Mouse (Mus musculus) CH12.LX (cell line): ENCODE measurements around the gene Olfr680-ps1. TPM values are rescaled to one million over a fixed set of nuclear protein-coding genes. Genes with fewer than 3 reads are reported as not detected.

Source experiments
- DNase-seq: peaks from one replicate; pipeline ENCODE4 v3.0.0-alpha.2; 2013; ENCODE audit errors: extremely low read depth
- H3K27ac ChIP-seq: 2 replicates; pipeline ENCODE4 v1.5.1; 2012; ENCODE audit warnings: low read depth, mild to moderate bottlenecking, control low read depth, moderate library complexity; ENCODE audit not compliant: insufficient read depth
- H3K27me3 ChIP-seq: replicated peaks from 2 replicates; pipeline ENCODE3; 2012; ENCODE audit warnings: inconsistent platforms
- H3K36me3 ChIP-seq, 2 experiments: replicated peaks in 1 of 2; 2 replicates each; pipeline versions ENCODE3 to v1.6.1; 2012; ENCODE audit warnings: inconsistent platforms in 1 of 2, low read length in 1 of 2, mild to moderate bottlenecking in 1 of 2, mixed read lengths in 1 of 2, moderate library complexity in 1 of 2; ENCODE audit not compliant: control insufficient read depth in 1 of 2, insufficient read depth in 1 of 2
- H3K4me1 ChIP-seq, 2 experiments: 2 replicates each; pipeline ENCODE4 v1.6.1; 2012; ENCODE audit warnings: inconsistent platforms in 1 of 2, moderate library complexity in 1 of 2; ENCODE audit not compliant: insufficient read depth in 2 of 2, control insufficient read depth in 1 of 2
- H3K4me2 ChIP-seq: 2 replicates; pipeline ENCODE4 v1.6.1; 2012; ENCODE audit warnings: low read depth, mild to moderate bottlenecking, control low read depth; ENCODE audit not compliant: poor library complexity, insufficient read depth, severe bottlenecking
- H3K4me3 ChIP-seq, 3 experiments: fragments of 150-350 bp in 1 of 3; sonication (generic) in 1 of 3; replicated peaks in 1 of 3; 2 replicates each; pipeline versions ENCODE3 to v1.5.1; 2011 to 2012; ENCODE audit warnings: low read depth in 2 of 3, low read length in 2 of 3, mild to moderate bottlenecking in 2 of 3, moderate library complexity in 2 of 3, control low read depth in 1 of 3, improper control_type of control experiment in 1 of 3, inconsistent platforms in 1 of 3, mixed read lengths in 1 of 3; ENCODE audit not compliant: poor library complexity in 1 of 3
- H3K79me2 ChIP-seq: replicated peaks from 2 replicates; pipeline ENCODE4 v1.6.1; 2012; ENCODE audit warnings: mild to moderate bottlenecking, moderate library complexity; ENCODE audit not compliant: control insufficient read depth, poor library complexity, insufficient read depth, severe bottlenecking; ENCODE audit errors: extremely low read depth
- H3K9ac ChIP-seq: 2 replicates; pipeline ENCODE4 v1.6.1; 2012; ENCODE audit warnings: low read depth, mild to moderate bottlenecking, control low read depth, moderate library complexity; ENCODE audit not compliant: insufficient read depth
- H3K9me3 ChIP-seq: replicated peaks from 2 replicates; pipeline ENCODE3; 2012; ENCODE audit warnings: low read length, inconsistent platforms, mixed read lengths
- CTCF ChIP-seq, 2 experiments: IDR thresholded peaks in 1 of 2; conservative IDR thresholded peaks in 1 of 2; 2 replicates each; pipeline ENCODE4 v1.5.1; 2011 to 2012; ENCODE audit warnings: low read depth in 2 of 2, low read length in 2 of 2, improper control_type of control experiment in 1 of 2, inconsistent platforms in 1 of 2, mild to moderate bottlenecking in 1 of 2, moderate library complexity in 1 of 2
- JUN ChIP-seq: IDR thresholded peaks from 2 replicates; pipeline ENCODE4 v1.6.1; 2011; ENCODE audit warnings: low read depth, mild to moderate bottlenecking, low read length, improper control_type of control experiment, moderate library complexity; ENCODE audit not compliant: insufficient read depth
- RAD21 ChIP-seq: IDR thresholded peaks from 2 replicates; pipeline ENCODE4 v1.6.1; 2011; ENCODE audit warnings: low read depth, mild to moderate bottlenecking, low read length, improper control_type of control experiment, moderate library complexity
- SMC3 ChIP-seq: IDR thresholded peaks from 2 replicates; pipeline ENCODE4 v1.6.1; 2011; ENCODE audit warnings: low read depth, low read length, improper control_type of control experiment
- dilution Hi-C: fragments of 300-500 bp; cut with MboI; formaldehyde crosslinking; loops from 2 replicates; pipeline ENCODE4 v1.14.3; 2020; ENCODE audit warnings: low sequenced_read_pairs; ENCODE audit not compliant: extremely low pct_unique_long_range_greater_than_20kb, extremely low pct_ligation_motif_present
- in situ Hi-C: fragments of 300-500 bp; cut with MboI; formaldehyde crosslinking; loops from 3 replicates; pipeline ENCODE4 v1.14.3; 2019; ENCODE audit warnings: low sequenced_read_pairs, low pct_ligation_motif_present, low pct_unique_long_range_greater_than_20kb, mixed read lengths
- polyA plus RNA-seq: library from polyadenylated mRNA; unstranded; fragments of >175 nt; gene quantifications from 2 replicates; pipeline ENCODE4 v1.2.1, GENCODE M21; 2012; ENCODE audit warnings: low read depth; ENCODE audit not compliant: insufficient read length
- total RNA-seq, 2 experiments: library from RNA; depleted of rRNA; stranded (reverse); fragments of 300-350 nt in 1 of 2; fragments of >200 nt in 1 of 2; gene quantifications; 2 replicates each; pipeline ENCODE4 v1.2.3; 2012 to 2014

Olfr680-ps1 gene
- total and polyA plus RNA-seq, 3 experiments, result not detected

DNA sequence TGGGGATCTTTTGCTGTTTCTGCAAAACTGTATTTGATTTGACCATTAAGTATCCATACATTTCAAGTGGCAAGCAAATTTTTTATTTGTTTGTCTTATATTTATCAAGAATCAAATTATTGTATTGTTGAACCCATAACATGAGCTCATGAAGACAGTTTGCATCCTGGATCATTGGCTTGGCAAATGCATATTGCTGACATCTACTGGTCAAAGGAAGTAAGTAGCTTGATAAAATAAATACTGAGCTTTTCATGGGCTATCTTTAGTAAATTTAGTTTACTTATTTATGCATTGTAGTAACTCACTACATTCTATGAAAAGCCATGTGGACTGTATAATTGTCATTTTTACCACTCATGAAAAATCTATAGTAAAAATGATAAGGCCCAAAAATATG, 33.7 kb downstream of the Olfr680-ps1 start:
- H3K4me1 ChIP-seq, result peaks cover 0 to 3% of the 10 kb centered on the region in 2 experiments; a peak in 1 of 4 replicates
- H3K79me2 ChIP-seq, result no peaks in the 10 kb centered on the region
- H3K36me3 ChIP-seq, result no peaks in the 10 kb centered on the region
- DNase-seq, result no peak
- no peak for TF ChIP-seq JUN
- peak; percentile 6; the same call in 1 of the 2 replicates for TF ChIP-seq SMC3
- peak; percentile 2; the same call in 1 of the 2 replicates for TF ChIP-seq RAD21
- peak in 1 of 2 experiments; percentile 37; a peak in 2 of 4 replicates for TF ChIP-seq CTCF (conservative IDR thresholded peaks at IDR 0.05 in 1 of 2, IDR thresholded peaks at IDR 0.05 in 1 of 2; ENCODE audit: low read depth in 2 of 2, low read length in 2 of 2)
- H3K4me2 ChIP-seq, result no peak overlapping the region
- H3K4me3 ChIP-seq, result no peak overlapping the region
- H3K27me3 ChIP-seq, result no peaks in the 10 kb centered on the region
- in situ Hi-C loops (no loop called here), dilution Hi-C loops (no loop called here)
- no peak overlapping the region for H3K9ac ChIP-seq
- no peaks in the 10 kb centered on the region for H3K9me3 ChIP-seq
- H3K27ac ChIP-seq, result no peak overlapping the region

Other genes starting within 250 kb of the Olfr680-ps1 start
Only the 20 nearest of the 23 such genes appear.
- gene Olfr665, start 214.8 kb downstream of the Olfr680-ps1 start, total RNA-seq (2012; rRNA removed), result not detected in 2 replicates
- gene Olfr665, start 214.8 kb downstream of the Olfr680-ps1 start, total RNA-seq (2014; rRNA removed), result not detected in 2 replicates
- gene Olfr665, start 214.8 kb downstream of the Olfr680-ps1 start, polyA plus RNA-seq, result not detected in 2 replicates
- gene Olfr666, start 196.9 kb downstream of the Olfr680-ps1 start, total RNA-seq (2012; rRNA removed), result not detected in 2 replicates
- gene Olfr666, start 196.9 kb downstream of the Olfr680-ps1 start, total RNA-seq (2014; rRNA removed), result not detected in 2 replicates
- gene Olfr666, start 196.9 kb downstream of the Olfr680-ps1 start, polyA plus RNA-seq, result not detected in 2 replicates
- not detected in 2 replicates for gene Olfr667, start 171.3 kb downstream of the Olfr680-ps1 start, total RNA-seq (2012; rRNA removed)
- not detected in 2 replicates for gene Olfr667, start 171.3 kb downstream of the Olfr680-ps1 start, total RNA-seq (2014; rRNA removed)
- not detected in 2 replicates for gene Olfr667, start 171.3 kb downstream of the Olfr680-ps1 start, polyA plus RNA-seq
- gene Olfr668, start 164.8 kb downstream of the Olfr680-ps1 start, total RNA-seq (2012; rRNA removed), result not detected in 2 replicates
- gene Olfr668, start 164.8 kb downstream of the Olfr680-ps1 start, total RNA-seq (2014; rRNA removed), result not detected in 2 replicates
- gene Olfr668, start 164.8 kb downstream of the Olfr680-ps1 start, polyA plus RNA-seq, result not detected in 2 replicates
- not detected in 2 replicates for gene Olfr669, start 158.6 kb downstream of the Olfr680-ps1 start, total RNA-seq (2012; rRNA removed)
- gene Olfr669, start 158.6 kb downstream of the Olfr680-ps1 start, total RNA-seq (2014; rRNA removed), result not detected in 2 replicates
- not detected in 2 replicates for gene Olfr669, start 158.6 kb downstream of the Olfr680-ps1 start, polyA plus RNA-seq
- not detected in 2 replicates for gene Olfr670, start 130.2 kb downstream of the Olfr680-ps1 start, total RNA-seq (2012; rRNA removed)
- gene Olfr670, start 130.2 kb downstream of the Olfr680-ps1 start, total RNA-seq (2014; rRNA removed), result not detected in 2 replicates
- gene Olfr670, start 130.2 kb downstream of the Olfr680-ps1 start, polyA plus RNA-seq, result not detected in 2 replicates
- not detected in 2 replicates for gene Olfr671, start 113.7 kb downstream of the Olfr680-ps1 start, total RNA-seq (2012; rRNA removed)
- not detected in 2 replicates for gene Olfr671, start 113.7 kb downstream of the Olfr680-ps1 start, total RNA-seq (2014; rRNA removed)
- gene Olfr671, start 113.7 kb downstream of the Olfr680-ps1 start, polyA plus RNA-seq, result not detected in 2 replicates
- not detected in 2 replicates for gene Olfr672, start 90.8 kb downstream of the Olfr680-ps1 start, total RNA-seq (2012; rRNA removed)
- not detected in 2 replicates for gene Olfr672, start 90.8 kb downstream of the Olfr680-ps1 start, total RNA-seq (2014; rRNA removed)
- gene Olfr672, start 90.8 kb downstream of the Olfr680-ps1 start, polyA plus RNA-seq, result not detected in 2 replicates
- not detected in 2 replicates for gene Olfr675, start 64.4 kb downstream of the Olfr680-ps1 start, total RNA-seq (2012; rRNA removed)
- not detected in 2 replicates for gene Olfr675, start 64.4 kb downstream of the Olfr680-ps1 start, total RNA-seq (2014; rRNA removed)
- gene Olfr675, start 64.4 kb downstream of the Olfr680-ps1 start, polyA plus RNA-seq, result not detected in 2 replicates
- not detected in 2 replicates for gene Olfr676, start 60.1 kb downstream of the Olfr680-ps1 start, total RNA-seq (2012; rRNA removed)
- not detected in 2 replicates for gene Olfr676, start 60.1 kb downstream of the Olfr680-ps1 start, total RNA-seq (2014; rRNA removed)
- not detected in 2 replicates for gene Olfr676, start 60.1 kb downstream of the Olfr680-ps1 start, polyA plus RNA-seq
- not detected in 2 replicates for gene Olfr677, start 41.4 kb downstream of the Olfr680-ps1 start, total RNA-seq (2012; rRNA removed)
- not detected in 2 replicates for gene Olfr677, start 41.4 kb downstream of the Olfr680-ps1 start, total RNA-seq (2014; rRNA removed)
- gene Olfr677, start 41.4 kb downstream of the Olfr680-ps1 start, polyA plus RNA-seq, result not detected in 2 replicates
- not detected in 2 replicates for gene Olfr678, start 28.3 kb downstream of the Olfr680-ps1 start, total RNA-seq (2012; rRNA removed)
- gene Olfr678, start 28.3 kb downstream of the Olfr680-ps1 start, total RNA-seq (2014; rRNA removed), result not detected in 2 replicates
- gene Olfr678, start 28.3 kb downstream of the Olfr680-ps1 start, polyA plus RNA-seq, result not detected in 2 replicates
- not detected in 2 replicates for gene Olfr679, start 11.6 kb downstream of the Olfr680-ps1 start, total RNA-seq (2012; rRNA removed)
- gene Olfr679, start 11.6 kb downstream of the Olfr680-ps1 start, total RNA-seq (2014; rRNA removed), result not detected in 2 replicates
- not detected in 2 replicates for gene Olfr679, start 11.6 kb downstream of the Olfr680-ps1 start, polyA plus RNA-seq
- gene Olfr681, start 24.0 kb upstream of the Olfr680-ps1 start, total RNA-seq (2012; rRNA removed), result not detected in 2 replicates
- gene Olfr681, start 24.0 kb upstream of the Olfr680-ps1 start, total RNA-seq (2014; rRNA removed), result not detected in 2 replicates
- gene Olfr681, start 24.0 kb upstream of the Olfr680-ps1 start, polyA plus RNA-seq, result not detected in 2 replicates
- gene Olfr683, start 54.2 kb upstream of the Olfr680-ps1 start, total RNA-seq (2012; rRNA removed), result not detected in 2 replicates
- gene Olfr683, start 54.2 kb upstream of the Olfr680-ps1 start, total RNA-seq (2014; rRNA removed), result not detected in 2 replicates
- not detected in 2 replicates for gene Olfr683, start 54.2 kb upstream of the Olfr680-ps1 start, polyA plus RNA-seq
- gene Olfr684, start 70.8 kb upstream of the Olfr680-ps1 start, total RNA-seq (2012; rRNA removed), result not detected in 2 replicates
- not detected in 2 replicates for gene Olfr684, start 70.8 kb upstream of the Olfr680-ps1 start, total RNA-seq (2014; rRNA removed)
- not detected in 2 replicates for gene Olfr684, start 70.8 kb upstream of the Olfr680-ps1 start, polyA plus RNA-seq
- not detected in 2 replicates for gene Olfr685, start 93.2 kb upstream of the Olfr680-ps1 start, total RNA-seq (2012; rRNA removed)
- gene Olfr685, start 93.2 kb upstream of the Olfr680-ps1 start, total RNA-seq (2014; rRNA removed), result not detected in 2 replicates
- not detected in 2 replicates for gene Olfr685, start 93.2 kb upstream of the Olfr680-ps1 start, polyA plus RNA-seq
- gene Olfr686, start 114.7 kb upstream of the Olfr680-ps1 start, total RNA-seq (2012; rRNA removed), result not detected in 2 replicates
- not detected in 2 replicates for gene Olfr686, start 114.7 kb upstream of the Olfr680-ps1 start, total RNA-seq (2014; rRNA removed)
- not detected in 2 replicates for gene Olfr686, start 114.7 kb upstream of the Olfr680-ps1 start, polyA plus RNA-seq
- not detected in 2 replicates for gene Olfr688, start 195.3 kb upstream of the Olfr680-ps1 start, total RNA-seq (2012; rRNA removed)
- gene Olfr688, start 195.3 kb upstream of the Olfr680-ps1 start, total RNA-seq (2014; rRNA removed), result not detected in 2 replicates
- gene Olfr688, start 195.3 kb upstream of the Olfr680-ps1 start, polyA plus RNA-seq, result not detected in 2 replicates
- not detected in 2 replicates for gene Olfr689, start 218.3 kb upstream of the Olfr680-ps1 start, total RNA-seq (2012; rRNA removed)
- gene Olfr689, start 218.3 kb upstream of the Olfr680-ps1 start, total RNA-seq (2014; rRNA removed), result not detected in 2 replicates
- gene Olfr689, start 218.3 kb upstream of the Olfr680-ps1 start, polyA plus RNA-seq, result not detected in 2 replicates